Mouse (Mus musculus): ENCODE results near the gene Isg15. TPM values are rescaled to one million over a fixed set of nuclear protein-coding genes. Genes with fewer than 3 reads are reported as not detected.
A peak's percentile ranks its signal among the peaks of the same experiment; 100 is the strongest.

The Isg15 gene
- total RNA-seq (2015): 6.3 and 6.4 TPM in 2 replicates
- 5.4 and 7.2 TPM in 2 replicates for total RNA-seq (2017)

DNA sequence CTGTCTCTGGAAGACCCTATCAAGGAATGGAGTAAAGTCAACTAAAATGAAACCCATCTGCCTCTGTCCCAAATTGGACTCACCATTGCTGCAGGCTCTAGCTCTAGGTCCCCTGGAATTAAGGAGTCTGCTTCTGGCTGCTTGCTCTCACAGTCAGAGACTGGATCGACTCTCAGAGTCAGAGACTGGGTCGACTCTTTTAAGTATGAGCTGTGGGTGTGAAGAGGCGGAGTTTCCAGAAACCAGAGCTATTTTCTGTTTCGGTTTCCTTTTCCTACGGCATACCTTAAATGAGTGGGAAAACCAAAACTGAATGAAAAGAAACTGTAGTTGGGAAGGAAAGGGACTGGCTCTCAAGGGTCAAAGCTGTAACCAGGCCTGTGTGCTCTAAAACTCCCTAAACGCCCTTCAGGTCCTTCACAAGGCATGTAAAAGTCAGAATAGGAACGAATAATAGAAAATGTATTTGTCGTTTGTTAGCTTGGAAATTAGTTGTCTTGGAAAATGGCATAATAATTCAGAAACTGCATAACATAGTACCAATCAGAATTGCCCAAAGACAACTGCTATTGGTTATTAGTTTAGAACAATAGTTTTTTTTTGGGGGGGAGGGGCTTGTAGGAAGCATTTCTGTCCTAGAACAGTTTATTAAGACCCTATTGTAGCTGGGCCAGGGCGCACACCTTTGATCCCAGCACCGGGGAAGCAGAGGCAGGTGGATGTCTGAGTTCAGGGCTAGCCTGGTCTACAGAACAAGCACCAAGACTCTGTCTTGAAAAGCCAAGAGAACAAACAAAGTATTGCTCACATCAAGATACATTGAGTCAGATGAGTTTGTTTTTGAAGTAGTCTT lies at the start of gene Isg15:
Gene Isg15 (minus strand): TSS at position 196 of the 853 bp plus-strand sequence.
- 0 out of 2 replicates have a peak, but pooled peaks have one; percentile 8 for ATAC-seq (ENCODE audit: poor library complexity, severe bottlenecking)

DNA sequence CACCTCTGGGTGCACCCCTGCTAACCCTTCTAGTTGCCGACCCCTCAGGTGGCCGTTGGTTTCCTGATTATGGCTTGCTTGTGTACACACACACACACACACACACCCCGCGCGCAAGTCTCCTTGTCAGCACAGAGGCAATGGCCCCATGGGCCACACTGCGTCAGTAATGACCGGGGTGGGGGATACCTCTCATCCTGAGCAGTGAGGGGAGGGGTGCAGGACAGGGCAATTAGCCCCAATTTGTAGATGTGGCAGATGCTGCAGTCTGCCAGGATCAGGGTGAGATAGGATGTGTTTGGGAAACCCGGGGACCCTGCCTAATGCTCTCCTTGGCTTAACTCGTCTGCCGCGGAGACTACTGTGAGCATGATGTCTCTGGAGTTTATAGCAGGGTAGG lies 48.9 kb upstream of the Isg15 start:
- ATAC-seq (ENCODE audit: poor library complexity, severe bottlenecking): no peak

DNA sequence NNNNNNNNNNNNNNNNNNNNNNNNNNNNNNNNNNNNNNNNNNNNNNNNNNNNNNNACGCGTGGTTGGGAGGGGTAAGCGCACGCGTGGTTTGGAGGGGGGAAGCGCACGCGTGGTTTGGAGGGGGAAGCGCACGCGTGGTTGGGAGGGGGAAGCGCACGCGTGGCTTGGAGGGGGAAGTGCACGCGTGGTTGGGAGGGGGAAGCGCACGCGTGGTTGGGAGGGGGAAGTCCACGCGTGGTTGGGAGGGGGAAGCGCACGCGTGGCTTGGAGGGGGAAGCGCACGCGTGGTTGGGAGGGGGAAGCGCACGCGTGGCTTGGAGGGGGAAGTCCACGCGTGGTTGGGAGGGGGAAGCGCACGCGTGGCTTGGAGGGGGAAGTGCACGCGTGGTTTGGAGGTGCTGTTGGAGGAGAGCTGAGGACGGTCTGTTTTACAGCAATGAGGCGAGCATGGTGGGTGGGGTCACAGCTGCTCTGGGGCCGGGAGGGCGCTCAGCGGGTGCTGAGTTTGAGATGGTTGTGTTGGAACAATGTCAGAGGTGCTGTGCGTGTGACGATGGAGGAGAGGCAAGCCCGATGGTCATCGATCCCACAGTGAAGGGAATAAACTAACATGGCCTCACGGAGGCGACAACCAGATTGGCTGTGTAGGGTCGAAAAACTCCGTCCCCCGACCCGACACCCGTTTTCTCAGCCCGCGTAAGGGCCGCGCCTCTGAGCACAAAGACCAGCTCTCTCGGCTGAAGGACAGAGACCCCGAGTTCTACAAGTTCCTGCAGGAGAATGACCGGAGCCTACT lies 36.2 kb upstream of the Isg15 start:
- ATAC-seq (ENCODE audit: poor library complexity, severe bottlenecking): peak; percentile 16; the same call in 1 of the 2 replicates

DNA sequence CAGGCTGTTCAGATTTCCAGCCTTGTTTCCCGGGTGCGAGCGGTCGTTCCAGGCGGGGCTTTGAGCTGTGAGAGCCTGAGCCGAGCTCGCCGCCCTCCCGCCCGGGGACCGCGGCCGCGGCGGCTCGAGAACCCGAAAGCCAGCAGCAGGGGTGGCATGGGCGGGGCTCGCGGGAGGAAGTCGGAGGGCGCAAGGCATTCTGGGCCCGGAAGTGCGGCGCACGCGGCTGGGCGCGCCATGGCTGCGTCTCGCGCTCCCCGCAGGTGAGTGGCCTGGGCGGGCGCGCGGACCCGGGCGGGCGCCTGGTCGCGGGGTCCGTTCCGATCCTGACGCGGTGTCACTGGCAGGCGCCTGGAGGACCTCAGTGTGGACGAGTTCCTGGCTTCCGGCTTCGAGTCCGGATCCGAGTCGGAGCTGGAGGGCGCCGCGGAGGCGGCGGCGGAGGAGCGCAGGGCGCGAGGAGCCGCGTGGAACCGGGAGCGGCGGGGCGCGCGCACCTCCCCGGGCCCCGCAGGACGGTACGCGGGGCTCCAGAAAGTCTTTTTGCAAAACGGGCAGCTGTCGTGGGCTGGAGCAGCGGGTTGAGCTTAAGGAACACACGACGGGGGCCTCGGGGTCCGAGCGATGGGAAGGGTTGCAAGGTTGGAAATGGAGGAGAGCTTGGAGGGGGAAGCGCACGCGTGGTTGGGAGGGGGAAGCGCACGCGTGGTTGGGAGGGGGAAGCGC lies 35.4 kb upstream of the Isg15 start, which contains the start of gene Noc2l:
Gene Noc2l (plus strand): TSS at position 203 of the 726 bp plus-strand sequence.
- ATAC-seq (ENCODE audit: poor library complexity, severe bottlenecking): peak; percentile 84

DNA sequence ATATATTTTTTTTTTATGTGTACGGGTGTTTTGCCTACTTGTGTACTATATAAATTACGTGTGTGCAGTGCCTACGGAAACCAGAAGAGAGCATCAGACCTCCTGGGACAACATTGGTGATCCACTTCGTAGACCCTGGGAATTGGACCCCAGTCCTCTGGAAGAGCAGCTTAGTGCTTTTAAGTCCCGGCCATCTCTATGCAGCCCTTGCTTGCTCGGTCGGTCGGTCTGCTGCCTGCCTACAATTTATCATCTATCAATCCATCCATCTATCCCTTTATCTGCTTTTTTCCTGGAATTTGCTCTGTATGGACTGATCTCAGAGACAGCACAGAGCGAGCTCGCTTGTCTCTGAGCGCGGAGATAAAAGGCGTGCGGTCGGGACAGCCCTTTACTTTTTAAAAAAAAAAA lies 34.7 kb upstream of the Isg15 start:
- ATAC-seq (ENCODE audit: poor library complexity, severe bottlenecking): peak; percentile 2

DNA sequence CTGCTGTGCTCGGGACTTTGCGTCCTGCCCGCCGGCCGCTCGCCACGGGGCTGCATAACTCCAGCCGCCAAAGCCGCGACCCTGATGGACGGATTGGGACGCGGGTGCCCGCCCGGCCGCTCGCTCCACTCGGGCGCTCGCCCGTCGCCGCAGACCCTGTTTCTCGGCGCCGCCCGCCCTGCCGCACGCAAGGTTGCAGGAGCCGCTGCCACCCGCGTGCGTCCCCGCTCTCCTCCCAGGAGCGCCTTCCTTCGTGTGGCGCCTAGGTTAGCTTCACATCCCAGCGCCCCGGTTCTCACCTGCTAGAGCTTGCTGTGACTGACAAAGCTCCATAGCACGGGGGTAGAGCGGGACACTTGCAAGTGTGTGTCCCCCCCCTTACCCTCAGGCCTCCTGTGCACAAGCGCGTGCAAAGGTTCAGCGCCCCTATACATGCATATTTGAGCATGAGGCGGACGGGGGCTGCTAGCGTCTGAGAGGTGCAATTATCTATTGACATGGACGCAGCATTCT lies 34.1 kb upstream of the Isg15 start, which contains the start of gene Plekhn1:
Gene Plekhn1 (minus strand): TSS at position 157 of the 513 bp plus-strand sequence.
- ATAC-seq (ENCODE audit: poor library complexity, severe bottlenecking): peak; percentile 37

DNA sequence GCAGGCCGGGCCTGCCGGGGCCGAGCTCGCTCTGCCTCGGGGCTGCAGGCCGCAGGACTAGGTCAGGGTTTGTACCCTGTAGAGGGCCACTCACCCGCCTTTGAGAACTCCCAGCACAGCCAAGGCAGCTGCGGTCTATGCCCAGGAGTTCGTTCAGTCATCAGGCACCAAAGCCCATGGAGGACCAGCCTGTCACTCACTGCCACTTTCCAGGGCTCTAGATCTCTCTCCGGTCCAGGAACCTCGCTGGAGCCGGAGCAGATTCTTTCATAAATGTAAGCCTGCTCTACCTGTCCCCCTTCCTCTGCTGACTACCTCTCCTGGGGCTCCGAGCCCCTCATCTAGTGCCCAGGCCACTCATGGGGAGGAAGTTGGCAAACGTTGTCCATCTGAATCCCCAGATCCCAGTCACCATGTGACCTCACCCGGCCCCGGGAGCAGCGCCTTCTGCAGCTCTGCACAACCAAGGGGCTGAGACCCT lies 33.4 kb upstream of the Isg15 start:
- no peak for ATAC-seq (ENCODE audit: poor library complexity, severe bottlenecking)

DNA sequence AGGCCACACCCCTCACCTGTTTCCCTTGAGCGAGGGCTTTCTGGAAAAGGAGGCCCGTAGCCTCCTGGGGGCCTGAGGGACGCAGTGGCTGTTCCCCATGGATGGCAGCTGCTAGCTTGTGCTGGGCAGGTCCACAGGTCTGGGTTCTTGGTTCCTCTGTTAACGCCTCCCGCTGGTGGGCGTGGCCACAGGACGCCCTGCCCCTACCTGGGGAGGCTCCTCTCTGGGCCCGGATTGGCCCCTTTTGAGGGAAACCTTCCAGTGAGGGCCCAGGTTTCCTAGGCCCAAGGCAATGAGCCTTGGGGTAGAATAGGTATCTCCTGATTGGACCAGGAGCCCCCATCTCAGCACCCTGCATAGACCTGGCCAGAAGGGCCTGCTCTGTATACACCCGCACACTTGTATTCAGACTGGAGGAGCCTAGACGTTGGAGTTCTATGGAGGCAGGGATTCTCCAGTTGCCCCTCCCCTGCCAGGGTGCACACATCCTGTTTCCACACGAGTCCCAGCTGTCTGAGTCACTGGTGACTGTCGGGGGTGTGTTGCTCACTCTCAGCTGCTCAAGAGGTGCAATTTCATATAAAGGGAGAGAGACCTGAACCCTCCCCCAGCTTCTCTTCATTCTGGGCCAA lies 27.9 kb upstream of the Isg15 start:
- peak; percentile 41 for ATAC-seq (ENCODE audit: poor library complexity, severe bottlenecking)

DNA sequence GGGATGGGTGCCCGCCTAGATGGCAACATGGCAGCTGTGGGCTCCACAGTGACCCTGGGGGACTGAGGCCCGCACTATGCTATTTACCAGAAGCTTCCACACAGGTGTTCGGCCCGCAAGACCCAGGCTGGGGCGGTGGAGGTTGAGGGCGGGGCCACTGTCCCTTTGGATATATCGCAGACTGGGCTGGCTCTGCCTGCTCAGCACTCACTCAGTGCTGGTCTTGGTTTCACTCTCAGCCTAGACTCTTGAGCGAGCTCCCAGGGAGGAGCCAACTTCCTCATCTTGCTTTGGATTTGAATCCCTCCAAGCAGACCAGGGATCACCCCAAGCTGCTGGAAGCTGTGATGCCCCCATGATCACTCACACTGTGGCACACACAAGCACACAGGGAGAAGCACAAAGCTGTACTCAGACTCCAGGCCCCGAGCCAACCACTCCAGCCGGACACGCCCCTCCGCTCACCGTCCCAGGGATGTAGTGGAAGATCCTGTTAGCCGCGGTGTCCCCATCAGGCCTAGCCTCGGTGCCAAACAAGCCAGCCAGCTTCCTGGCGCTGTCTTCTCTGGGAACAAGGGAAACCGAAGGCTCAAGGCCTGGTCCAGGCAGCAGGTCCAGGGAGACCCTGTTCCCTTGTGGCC lies 27.3 kb upstream of the Isg15 start:
- peak; percentile 29; the same call in 1 of the 2 replicates for ATAC-seq (ENCODE audit: poor library complexity, severe bottlenecking)

DNA sequence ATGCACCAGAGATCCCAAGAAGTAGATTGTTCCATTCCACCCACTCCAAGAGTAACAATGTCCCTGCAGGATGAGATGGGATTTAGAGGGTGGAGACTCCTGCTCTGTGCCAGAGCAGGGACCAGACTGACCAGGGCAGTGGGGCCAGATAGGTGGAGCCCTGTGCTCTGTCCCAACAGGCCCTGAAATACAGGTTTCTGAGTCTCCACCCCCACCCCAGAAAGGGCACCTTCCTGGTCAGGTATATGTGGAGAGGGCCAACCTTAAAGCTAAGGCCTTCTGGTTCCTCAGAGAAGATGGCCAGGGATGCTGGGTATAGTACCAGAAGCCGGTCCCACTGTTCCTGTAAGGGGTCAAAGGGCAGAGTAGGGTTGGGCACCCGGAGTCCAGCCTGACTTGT lies 23.7 kb upstream of the Isg15 start:
- ATAC-seq (ENCODE audit: poor library complexity, severe bottlenecking): no peak

DNA sequence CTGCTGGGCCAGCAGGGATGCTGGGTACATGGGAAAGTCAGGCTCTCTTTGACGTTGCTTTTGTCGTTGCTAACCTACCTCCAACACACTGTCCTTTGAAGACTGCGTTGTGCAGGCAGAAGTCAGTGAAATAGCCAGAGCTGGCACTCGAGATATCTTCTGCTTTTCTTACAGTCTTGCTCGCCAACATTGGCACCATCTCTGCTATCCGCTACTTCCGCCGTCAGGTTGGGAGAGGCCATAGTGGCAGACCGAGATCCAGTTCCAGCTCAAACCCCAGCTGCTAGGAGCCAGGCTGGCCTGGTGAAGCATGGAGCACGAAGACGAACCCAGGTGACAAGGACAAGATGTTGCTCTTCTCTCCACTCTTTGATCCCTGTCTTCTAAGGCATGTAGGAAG lies 19.3 kb upstream of the Isg15 start:
- ATAC-seq (ENCODE audit: poor library complexity, severe bottlenecking): no peak

DNA sequence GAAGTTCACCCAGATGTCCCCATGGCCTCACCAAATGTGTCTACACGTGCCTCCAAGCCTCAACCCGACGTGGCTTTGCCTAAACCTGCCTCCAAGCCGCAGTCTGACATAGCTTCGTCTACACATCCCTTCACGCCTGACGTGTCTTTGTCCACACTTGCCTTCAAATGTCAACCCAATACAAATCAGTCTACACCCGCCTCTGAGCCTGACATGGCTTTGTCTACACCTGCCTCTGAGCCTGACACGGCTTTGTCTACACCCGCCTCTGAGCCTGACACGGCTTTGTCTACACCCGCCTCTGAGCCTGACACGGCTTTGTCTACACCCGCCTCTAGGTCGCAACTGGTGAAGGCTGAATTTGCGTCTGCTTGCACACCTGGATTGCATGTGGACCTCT lies 17.2 kb upstream of the Isg15 start:
- no peak for ATAC-seq (ENCODE audit: poor library complexity, severe bottlenecking)

DNA sequence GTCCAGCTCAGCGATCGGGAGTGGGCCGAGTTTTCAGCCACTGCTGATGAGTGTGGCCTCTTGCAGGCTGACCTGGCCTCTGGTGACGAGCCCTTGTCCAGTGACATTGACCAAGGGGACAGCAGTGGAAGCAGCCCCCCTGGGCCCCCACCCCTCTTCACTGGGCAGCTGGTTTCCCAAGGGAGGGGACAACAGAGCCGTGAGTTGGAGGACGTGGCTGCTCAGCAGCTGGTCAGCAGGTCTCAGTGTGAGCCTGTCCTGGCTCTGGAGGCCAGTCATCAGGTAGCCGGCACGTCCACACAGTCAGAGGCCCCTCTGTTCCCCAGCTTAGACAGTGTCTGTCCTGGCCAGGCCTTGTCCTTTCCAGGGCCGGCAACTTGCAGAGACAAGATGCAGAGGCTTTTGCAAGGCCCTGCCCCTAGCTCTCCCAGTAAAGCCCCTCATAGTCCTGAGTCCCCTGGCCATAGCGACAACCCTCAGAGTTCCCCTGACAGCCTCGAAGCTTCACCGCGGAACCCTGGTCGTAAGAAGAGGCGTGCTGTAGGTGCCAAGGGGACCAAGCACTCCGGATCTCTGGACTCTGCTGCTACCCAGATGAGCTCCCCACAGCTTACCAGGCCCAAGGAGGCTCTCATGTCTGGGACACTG lies 16.5 kb upstream of the Isg15 start:
- no peak for ATAC-seq (ENCODE audit: poor library complexity, severe bottlenecking)

DNA sequence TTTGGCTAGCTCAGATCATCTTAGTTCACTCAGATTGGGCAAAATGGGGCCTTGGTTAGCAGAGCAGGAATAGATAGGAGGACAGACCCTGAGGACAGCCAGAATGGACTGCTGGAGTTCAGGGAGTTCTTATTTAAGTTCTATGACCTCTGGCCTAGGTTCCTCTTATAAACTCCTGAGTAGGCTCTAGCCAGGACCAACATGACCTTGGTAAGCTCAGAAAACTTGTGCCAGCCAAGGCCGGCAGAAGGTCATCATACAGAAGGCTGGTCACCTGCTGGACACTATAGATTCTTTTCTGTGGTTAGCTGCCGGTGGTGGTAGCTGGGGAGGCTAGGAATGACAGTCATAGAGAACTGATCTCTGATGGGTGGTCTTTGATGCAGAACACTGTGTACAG lies 15.6 kb upstream of the Isg15 start:
- no peak for ATAC-seq (ENCODE audit: poor library complexity, severe bottlenecking)

DNA sequence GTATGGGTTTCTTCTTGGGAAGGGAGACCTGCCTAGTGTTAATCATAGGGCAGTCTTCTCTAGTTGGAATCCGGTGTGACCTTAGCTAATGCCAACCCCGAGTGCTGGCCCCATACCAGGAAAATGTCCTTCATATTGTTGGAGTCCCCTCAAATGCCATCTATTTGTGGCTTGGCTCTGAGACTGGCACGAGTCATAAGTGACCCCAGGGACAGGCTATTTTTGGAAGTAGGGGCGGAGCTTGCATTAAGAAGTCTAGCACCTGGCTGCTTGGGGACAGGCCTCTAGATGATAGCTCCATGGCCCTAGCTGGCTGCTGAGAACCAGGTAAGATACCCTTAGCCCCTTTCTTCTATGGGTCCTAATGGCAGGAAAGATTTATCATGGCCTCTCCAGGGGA lies 15.0 kb upstream of the Isg15 start, which contains the start of gene Perm1:
Gene Perm1 (plus strand): TSS at position 220 of the 400 bp plus-strand sequence.
- ATAC-seq (ENCODE audit: poor library complexity, severe bottlenecking): no peak

DNA sequence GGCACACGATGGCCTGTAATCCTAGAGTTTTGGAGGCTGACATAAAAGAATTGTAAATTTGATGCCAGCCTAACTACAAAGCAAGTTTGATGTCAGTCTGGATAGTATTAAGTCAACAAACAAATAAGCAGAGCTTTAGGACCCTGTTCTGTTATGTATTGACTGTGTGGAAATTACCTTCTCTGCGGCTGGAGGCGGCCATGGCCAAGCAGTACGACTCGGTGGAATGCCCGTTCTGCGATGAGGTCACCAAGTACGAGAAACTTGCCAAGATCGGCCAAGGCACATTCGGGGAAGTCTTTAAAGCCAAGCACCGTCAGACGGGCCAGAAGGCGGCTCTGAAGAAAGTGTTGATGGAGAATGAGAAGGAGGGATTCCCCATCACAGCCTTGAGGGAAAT lies 12.5 kb upstream of the Isg15 start:
- no peak for ATAC-seq (ENCODE audit: poor library complexity, severe bottlenecking)

DNA sequence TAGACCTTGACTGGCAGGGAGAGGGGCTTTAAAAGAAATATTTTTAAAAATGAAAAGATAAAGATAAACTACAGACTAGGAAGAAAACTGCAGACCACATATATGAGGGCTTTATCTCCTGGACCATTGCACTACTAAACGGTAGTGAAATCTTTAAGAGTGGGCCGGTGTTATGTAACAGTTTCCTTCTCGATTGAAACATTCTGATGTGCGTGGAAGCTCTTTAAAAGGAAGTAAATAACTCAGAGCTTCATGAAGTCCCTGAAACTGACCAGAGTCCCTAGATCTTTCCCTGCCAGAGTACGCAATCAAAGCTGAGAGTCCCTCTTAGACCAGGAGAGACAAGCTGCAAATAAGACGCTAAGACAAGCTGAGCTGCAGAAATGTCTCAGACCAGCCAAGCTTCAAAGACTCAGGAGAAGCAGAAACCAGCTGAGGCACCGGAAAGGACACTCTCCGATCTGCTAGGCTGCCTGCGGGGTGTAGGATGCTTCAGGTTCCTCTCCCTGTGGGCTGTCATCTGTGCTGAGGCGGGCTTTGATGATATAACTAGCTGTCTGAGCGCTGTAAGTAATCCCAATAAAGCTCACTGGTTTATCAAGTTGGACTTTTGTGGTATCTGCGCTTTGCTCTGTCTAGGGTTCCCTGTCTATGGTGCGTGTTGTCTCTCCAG lies 9.5 kb upstream of the Isg15 start:
- peak; percentile 89 for ATAC-seq (ENCODE audit: poor library complexity, severe bottlenecking)

DNA sequence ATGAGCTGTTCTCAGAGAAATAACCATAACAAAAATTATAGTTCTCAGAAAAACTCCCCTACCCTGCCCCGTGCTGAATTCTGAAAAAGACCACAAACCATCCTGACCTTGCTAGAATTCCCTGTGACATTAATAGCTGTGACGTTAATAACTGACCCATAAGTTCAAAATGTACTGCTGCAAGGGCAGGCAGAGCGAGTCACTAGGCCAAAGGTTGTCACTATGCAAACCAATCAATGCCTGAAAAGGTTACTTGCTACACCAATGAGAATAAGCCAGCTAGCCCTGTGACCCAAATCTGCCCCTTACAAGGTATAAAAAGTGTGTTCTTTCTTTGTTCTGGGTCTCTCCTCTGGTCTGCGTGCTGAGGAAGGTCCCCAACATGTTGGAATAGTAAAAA lies 8.3 kb upstream of the Isg15 start:
- ATAC-seq (ENCODE audit: poor library complexity, severe bottlenecking): no peak

Data from megakaryocyte, adult 5-6 weeks (primary cell).